Mouse (Mus musculus) right cerebral cortex, postnatal 25 days (tissue): ENCODE measurements around the gene Olfr847.

Source experiments
- DNase-seq: peaks from one replicate; pipeline ENCODE4 v3.0.0; 2022

Gene Olfr847

GRCm38 (mm10) chr9:19378569-19378968 lies at the start of gene Olfr847:
Gene Olfr847 (minus strand): TSS chr9:19378669.
- no peak for DNase-seq

GRCm38 (mm10) chr9:19363905-19364304 lies 14.6 kb downstream of the Olfr847 start, which contains the start of gene Olfr846:
Gene Olfr846 (minus strand): TSS chr9:19364005.
- no peak for DNase-seq

- DNase-seq = no peak
Observed at GRCm38 (mm10) chr9:19336157-19336556, 42.3 kb downstream of the Olfr847 start, which contains the start of gene Olfr845. Gene Olfr845 (plus strand): TSS chr9:19336457.
